Mouse (Mus musculus) cortical plate, adult 2 months (tissue): ENCODE measurements at regions not wholly inside any gene's neighbourhood (a gene's known extent, or its start where the extent isn't known, plus 50 kb on each side); places are given as distances from the start of the nearest gene placed in this dataset.

Experiments
- CTCF ChIP-seq: fragments of 200-500 bp; IDR thresholded peaks from 2 replicates; pipeline ENCODE4 v1.5.1; 2011; ENCODE audit warnings: mild to moderate bottlenecking, control low read depth, low read length; ENCODE audit not compliant: insufficient read depth; ENCODE audit errors: extremely low read depth
- POLR2A ChIP-seq: fragments of 200-500 bp; IDR thresholded peaks from 2 replicates; pipeline ENCODE4 v1.6.1; 2011; ENCODE audit warnings: mild to moderate bottlenecking, low read length, control low read depth; ENCODE audit not compliant: insufficient read depth; ENCODE audit errors: extremely low read depth

DNA sequence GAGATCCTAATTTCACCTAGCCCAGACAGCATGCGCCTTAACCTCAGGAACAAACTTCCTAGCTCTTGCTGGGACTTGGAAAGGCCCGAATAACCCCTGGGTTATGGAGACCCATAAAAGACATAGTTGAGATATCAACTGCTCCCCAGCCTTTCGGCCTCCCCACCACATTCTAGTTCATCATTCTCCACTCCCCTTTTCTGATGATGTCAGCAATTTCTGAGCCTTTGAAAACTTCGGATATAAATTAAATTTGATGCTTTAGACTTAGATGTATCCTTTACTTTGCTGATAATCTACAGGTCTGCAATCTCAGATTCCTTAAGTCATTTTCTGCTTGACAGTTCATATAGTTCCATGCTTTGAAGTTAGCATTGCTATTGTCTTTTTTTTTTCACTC, 149.3 kb downstream of the Cysltr2 start:
- TF ChIP-seq POLR2A = no peak
- no peak for TF ChIP-seq CTCF
